Mouse (Mus musculus) midbrain, embryonic 15.5 days (tissue): ENCODE results near the gene Megf9. TPM values are rescaled to one million over a fixed set of nuclear protein-coding genes. Genes with fewer than 3 reads are reported as not detected.

Experiments used
- ATAC-seq: fragments of 200-750 bp; cut with Nextera tagmentation; replicated peaks from 2 replicates; pipeline ENCODE4 v1.8.0; 2017; ENCODE audit warnings: moderate TSS enrichment
- H3K27ac ChIP-seq: fragments of 300-500 bp; sonication (generic); 2 replicates; pipeline ENCODE4 v1.5.1; 2015; ENCODE audit warnings: mild to moderate bottlenecking, inconsistent platforms
- H3K27me3 ChIP-seq: fragments of 300-500 bp; sonication (generic); replicated peaks from 2 replicates; pipeline ENCODE4 v1.6.1; 2015; ENCODE audit warnings: inconsistent platforms
- H3K36me3 ChIP-seq: fragments of 300-500 bp; sonication (generic); replicated peaks from 2 replicates; pipeline ENCODE4 v1.6.1; 2015; ENCODE audit warnings: inconsistent platforms
- H3K4me1 ChIP-seq: fragments of 300-500 bp; sonication (generic); 2 replicates; pipeline ENCODE4 v1.6.1; 2015; ENCODE audit warnings: inconsistent platforms
- H3K4me2 ChIP-seq: fragments of 300-500 bp; sonication (generic); 2 replicates; pipeline ENCODE4 v1.6.1; 2015; ENCODE audit warnings: inconsistent platforms, mild to moderate bottlenecking, moderate library complexity
- H3K4me3 ChIP-seq: fragments of 300-500 bp; sonication (generic); 2 replicates; pipeline ENCODE4 v1.5.1; 2015; ENCODE audit warnings: mild to moderate bottlenecking, inconsistent platforms
- H3K9ac ChIP-seq: fragments of 300-500 bp; sonication (generic); 2 replicates; pipeline ENCODE4 v1.6.1; 2015; ENCODE audit warnings: mild to moderate bottlenecking, inconsistent platforms
- H3K9me3 ChIP-seq: fragments of 300-500 bp; sonication (generic); 2 replicates; pipeline ENCODE4 v1.6.1; 2016; ENCODE audit warnings: inconsistent platforms
- WGBS: fragments of 180-500 bp; shearing (Covaris S2); methylation state at CpG from one replicate; pipeline ENCODE4 v1.1.7; 2015; ENCODE audit warnings: mixed read lengths; 5-methylcytosine and 5-hydroxymethylcytosine counted together
- polyA plus RNA-seq: library from polyadenylated mRNA; unstranded; fragments of >200 nt; fragmentation: Nextera tagmentation; extraction: Ambion mirVana; gene quantifications from 2 replicates; pipeline ENCODE4 v1.2.1, GENCODE M21; 2015

The Megf9 gene
- polyA plus RNA-seq, 1 experiment from 2014 or later = 32.2 TPM

GRCm38 (mm10) chr4:70471398-70471797, 63.4 kb downstream of the Megf9 start:
- H3K4me1 ChIP-seq = no peaks in the 10 kb centered on the region

GRCm38 (mm10) chr4:70465921-70466689, 68.7 kb downstream of the Megf9 start:
- Histone ChIP-seq H3K27ac (no peak overlapping the region), H3K4me3 (no peak overlapping the region), H3K4me1 (no peaks in the 10 kb centered on the region), H3K9ac (no peak overlapping the region), H3K36me3 (no peaks in the 10 kb centered on the region), H3K27me3 (no peaks in the 10 kb centered on the region), H3K4me2 (no peak overlapping the region), H3K9me3 (no peaks in the 10 kb centered on the region)
- ATAC-seq = no peak
- WGBS = 95% methylated on average over 1 of the region's 1 CpGs

More at GRCm38 (mm10) chr4:70471398-70471797, 63.4 kb downstream of the Megf9 start:
- H3K9me3 ChIP-seq = no peaks in the 10 kb centered on the region
- ATAC-seq = no peak
- no peak overlapping the region for H3K27ac ChIP-seq
- H3K9ac ChIP-seq = no peak overlapping the region
- H3K4me3 ChIP-seq = no peak overlapping the region
- WGBS = 78% methylated on average over 2 of the region's 2 CpGs
- no peaks in the 10 kb centered on the region for H3K27me3 ChIP-seq
- H3K36me3 ChIP-seq = no peaks in the 10 kb centered on the region
- no peak overlapping the region for H3K4me2 ChIP-seq

- 76% methylated on average over 2 of the region's 2 CpGs for whole genome bisulfite sequencing
- no peak overlapping the region for H3K27ac ChIP-seq
- no peaks in the 10 kb centered on the region for H3K4me1 ChIP-seq
- H3K9ac ChIP-seq = no peak overlapping the region
- ATAC-seq = no peak
- no peaks in the 10 kb centered on the region for H3K27me3 ChIP-seq
- H3K36me3 ChIP-seq = no peaks in the 10 kb centered on the region
- H3K4me2 ChIP-seq = no peak overlapping the region
- H3K4me3 ChIP-seq = no peak overlapping the region
- no peaks in the 10 kb centered on the region for H3K9me3 ChIP-seq
These were observed 71.5 kb downstream of the Megf9 start for GRCm38 (mm10) chr4:70463302-70463701.

GRCm38 (mm10) chr4:70461416-70461815, 73.4 kb downstream of the Megf9 start:
- no peaks in the 10 kb centered on the region for H3K9me3 ChIP-seq
- H3K4me3 ChIP-seq = no peak overlapping the region
- H3K9ac ChIP-seq = no peak overlapping the region
- ATAC-seq = no peak
- H3K36me3 ChIP-seq = no peaks in the 10 kb centered on the region
- H3K4me1 ChIP-seq = no peaks in the 10 kb centered on the region
- H3K27me3 ChIP-seq = no peaks in the 10 kb centered on the region
- H3K4me2 ChIP-seq = no peak overlapping the region
- no peak overlapping the region for H3K27ac ChIP-seq

GRCm38 (mm10) chr4:70452161-70452560, 82.6 kb downstream of the Megf9 start:
- Histone ChIP-seq H3K4me3 (no peak overlapping the region), H3K4me1 (no peaks in the 10 kb centered on the region), H3K27me3 (no peaks in the 10 kb centered on the region), H3K27ac (no peak overlapping the region), H3K9ac (no peak overlapping the region), H3K36me3 (no peaks in the 10 kb centered on the region), H3K4me2 (no peak overlapping the region), H3K9me3 (no peaks in the 10 kb centered on the region)
- peak; percentile 52; the same call in 1 of the 2 replicates for ATAC-seq
- WGBS = 88% methylated on average over 3 of the region's 3 CpGs

GRCm38 (mm10) chr4:70451750-70452149, 83.0 kb downstream of the Megf9 start:
- Histone ChIP-seq H3K4me2 (no peak overlapping the region), H3K27me3 (no peaks in the 10 kb centered on the region), H3K27ac (no peak overlapping the region), H3K9me3 (no peaks in the 10 kb centered on the region), H3K9ac (no peak overlapping the region), H3K4me3 (no peak overlapping the region), H3K36me3 (no peaks in the 10 kb centered on the region), H3K4me1 (no peaks in the 10 kb centered on the region)
- WGBS = under 1% methylated on average over 2 of the region's 2 CpGs
- 0 out of 2 replicates have a peak, but pooled peaks have one; percentile 41 for ATAC-seq

GRCm38 (mm10) chr4:70449668-70450067, 85.1 kb downstream of the Megf9 start:
- Histone ChIP-seq H3K4me1 (no peaks in the 10 kb centered on the region), H3K4me2 (no peak overlapping the region), H3K4me3 (no peak overlapping the region), H3K27me3 (no peaks in the 10 kb centered on the region), H3K9me3 (no peaks in the 10 kb centered on the region), H3K27ac (no peak overlapping the region), H3K36me3 (no peaks in the 10 kb centered on the region), H3K9ac (no peak overlapping the region)
- WGBS = 98% methylated on average over 1 of the region's 1 CpGs
- ATAC-seq = no peak

GRCm38 (mm10) chr4:70446774-70447173, 88.0 kb downstream of the Megf9 start:
- Histone ChIP-seq H3K4me3 (no peak overlapping the region), H3K27me3 (no peaks in the 10 kb centered on the region), H3K9ac (no peak overlapping the region), H3K4me1 (no peaks in the 10 kb centered on the region), H3K36me3 (no peaks in the 10 kb centered on the region), H3K4me2 (no peak overlapping the region), H3K9me3 (no peaks in the 10 kb centered on the region), H3K27ac (no peak overlapping the region)
- WGBS = 76% methylated on average over 3 of the region's 3 CpGs
- no peak for ATAC-seq

GRCm38 (mm10) chr4:70420202-70420601, 114.6 kb downstream of the Megf9 start:
- Histone ChIP-seq H3K36me3 (no peaks in the 10 kb centered on the region), H3K9me3 (no peaks in the 10 kb centered on the region), H3K4me2 (no peak overlapping the region), H3K4me1 (no peaks in the 10 kb centered on the region), H3K4me3 (no peak overlapping the region), H3K27me3 (no peaks in the 10 kb centered on the region), H3K9ac (no peak overlapping the region), H3K27ac (no peak overlapping the region)
- no peak for ATAC-seq
- WGBS = 55% methylated on average over 2 of the region's 2 CpGs

GRCm38 (mm10) chr4:70412126-70412525, 122.7 kb downstream of the Megf9 start:
- Histone ChIP-seq H3K27me3 (no peaks in the 10 kb centered on the region), H3K4me1 (peaks cover 18% of the 10 kb centered on the region), H3K36me3 (no peaks in the 10 kb centered on the region), H3K27ac (no peak overlapping the region), H3K9me3 (no peaks in the 10 kb centered on the region), H3K4me3 (no peak overlapping the region), H3K9ac (no peak overlapping the region), H3K4me2 (no peak overlapping the region)
- no peak for ATAC-seq
- WGBS = 18% methylated on average over 2 of the region's 2 CpGs

GRCm38 (mm10) chr4:70409994-70410721, 124.6 kb downstream of the Megf9 start, which contains the start of gene Cdk5rap2:
Gene Cdk5rap2, minus strand, starts transcription at chr4:70410443.
- H3K4me2 ChIP-seq = peak within 1 kb of the TSS; percentile 62
- H3K27ac ChIP-seq = peak within 1 kb of the TSS; percentile 79
- peak within 1 kb of the TSS; percentile 66 for H3K4me3 ChIP-seq
- ATAC-seq = peak; percentile 99
- peaks cover 18% of the 10 kb centered on the region for H3K4me1 ChIP-seq
- H3K36me3 ChIP-seq = no peaks in the 10 kb centered on the region
- H3K9me3 ChIP-seq = no peaks in the 10 kb centered on the region
- H3K9ac ChIP-seq = peak within 1 kb of the TSS; percentile 81
- under 1% methylated on average over 55 of the region's 55 CpGs for WGBS
- H3K27me3 ChIP-seq = no peaks in the 10 kb centered on the region

- Histone ChIP-seq H3K27me3 (no peaks in the 10 kb centered on the region), H3K4me1 (peaks cover 18% of the 10 kb centered on the region), H3K36me3 (no peaks in the 10 kb centered on the region), H3K4me2 (peak overlapping the region; percentile 62), H3K4me3 (peak overlapping the region; percentile 66), H3K9me3 (no peaks in the 10 kb centered on the region), H3K27ac (no peak overlapping the region), H3K9ac (peak overlapping the region; percentile 81)
- no peak for ATAC-seq
- WGBS = 16% methylated on average over 9 of the region's 9 CpGs
These were observed 125.3 kb downstream of the Megf9 start for GRCm38 (mm10) chr4:70409456-70409855.
